Mouse (Mus musculus) thymus, adult 2 months (tissue): ENCODE results near the gene Ldb3. TPM values are rescaled to one million over a fixed set of nuclear protein-coding genes. Genes with fewer than 3 reads are reported as not detected.

Experiments
- DNase-seq: peaks from one replicate; pipeline ENCODE4 v3.0.0; 2021
- H3K27ac ChIP-seq: fragments of 200-500 bp; 2 replicates; pipeline ENCODE4 v1.5.1; 2012; ENCODE audit warnings: low read length, control low read depth; ENCODE audit not compliant: control insufficient read depth, insufficient read depth
- H3K27me3 ChIP-seq: fragments of 200-500 bp; 2 replicates; pipeline ENCODE4 v1.6.1; 2012; ENCODE audit warnings: mild to moderate bottlenecking, low read length, moderate library complexity, mixed read lengths; ENCODE audit not compliant: control insufficient read depth, insufficient read depth
- H3K36me3 ChIP-seq: fragments of 200-500 bp; 2 replicates; pipeline ENCODE4 v1.6.1; 2012; ENCODE audit warnings: mild to moderate bottlenecking, low read length, moderate library complexity; ENCODE audit not compliant: control insufficient read depth, insufficient read depth
- H3K4me1 ChIP-seq: fragments of 200-500 bp; replicated peaks from 2 replicates; pipeline ENCODE4 v1.6.1; 2012; ENCODE audit warnings: low read length; ENCODE audit not compliant: control insufficient read depth, insufficient read depth
- H3K4me3 ChIP-seq: fragments of 200-500 bp; 2 replicates; pipeline ENCODE4 v1.5.1; 2012; ENCODE audit warnings: mild to moderate bottlenecking, low read length, control low read depth, moderate library complexity; ENCODE audit not compliant: control insufficient read depth, insufficient read depth
- CTCF ChIP-seq: fragments of 200-500 bp; IDR thresholded peaks from 2 replicates; pipeline ENCODE4 v1.5.1; 2012; ENCODE audit warnings: mild to moderate bottlenecking, control low read depth, low read length, moderate library complexity, borderline replicate concordance; ENCODE audit not compliant: control insufficient read depth, poor library complexity, insufficient read depth; ENCODE audit errors: extremely low read depth
- POLR2A ChIP-seq: fragments of 200-500 bp; IDR thresholded peaks from 2 replicates; pipeline ENCODE4 v1.6.1; 2012; ENCODE audit warnings: mild to moderate bottlenecking, low read length, control low read depth, moderate library complexity; ENCODE audit not compliant: control insufficient read depth, poor library complexity, insufficient read depth; ENCODE audit errors: extremely low read depth
- WGBS: fragments of 180-500 bp; shearing (Covaris S2); methylation state at CpG from one replicate; pipeline ENCODE4 v1.1.7; 2018; 5-methylcytosine and 5-hydroxymethylcytosine counted together
- polyA plus RNA-seq: library from polyadenylated mRNA; depleted of rRNA; stranded (reverse); fragments of >200 nt; gene quantifications from 2 replicates; pipeline ENCODE4 v1.2.3, GENCODE M21; 2012

Gene Ldb3
- polyA plus RNA-seq, 1 experiment, result 63.0 TPM

DNA sequence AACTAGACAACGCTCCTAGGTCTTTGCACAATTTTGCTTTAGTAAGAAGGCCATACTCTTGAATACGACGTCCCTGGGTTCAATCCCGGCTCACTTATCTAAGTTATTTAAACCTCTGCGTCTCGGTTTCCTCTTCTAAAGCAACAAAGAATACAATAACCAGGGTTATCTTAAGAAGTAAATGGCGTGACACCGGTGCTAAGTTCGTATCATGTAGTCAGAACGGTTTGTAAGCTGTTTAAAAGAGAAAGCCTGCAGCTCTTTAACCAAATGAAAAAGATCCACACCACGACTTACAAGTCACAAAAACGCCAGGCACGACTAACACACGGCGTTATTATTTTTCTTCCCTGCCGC is 87.1 kb downstream of the Ldb3 start:
- no peak for DNase-seq
- H3K27me3 ChIP-seq, result peaks cover 23% of the 10 kb centered on the region
- H3K4me1 ChIP-seq, result peaks cover 11% of the 10 kb centered on the region
- no peak overlapping the region for H3K4me3 ChIP-seq
- TF ChIP-seq POLR2A (no peak), CTCF (no peak)
- 3% methylated on average over 16 of the region's 16 CpGs for WGBS
- H3K27ac ChIP-seq, result no peak overlapping the region
- no peaks in the 10 kb centered on the region for H3K36me3 ChIP-seq

DNA sequence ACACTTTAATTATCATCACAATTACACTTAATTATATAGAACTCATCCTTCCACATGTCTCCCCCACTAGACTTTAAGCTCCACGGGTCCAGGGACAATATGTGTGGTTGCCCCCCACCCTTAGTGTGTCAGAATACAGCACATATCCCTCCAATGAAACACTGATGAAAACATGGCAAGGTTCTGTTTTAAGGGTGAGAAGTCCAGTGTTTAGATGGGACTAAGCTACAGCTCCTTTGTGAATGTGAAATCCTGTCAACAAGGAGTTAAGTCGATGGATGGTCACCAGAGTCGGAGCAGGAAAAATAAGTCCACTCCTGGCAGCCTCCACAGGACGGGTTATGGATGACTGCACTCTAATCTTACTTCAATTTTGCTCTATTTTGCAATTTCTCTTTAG is 88.2 kb downstream of the Ldb3 start:
- 39% methylated on average over 4 of the region's 4 CpGs for WGBS
- Histone ChIP-seq H3K4me3 (no peak overlapping the region), H3K36me3 (no peaks in the 10 kb centered on the region), H3K27ac (no peak overlapping the region), H3K27me3 (peaks cover 21% of the 10 kb centered on the region), H3K4me1 (peaks cover 11% of the 10 kb centered on the region)
- no peak for DNase-seq
- TF ChIP-seq POLR2A (no peak), CTCF (no peak)

DNA sequence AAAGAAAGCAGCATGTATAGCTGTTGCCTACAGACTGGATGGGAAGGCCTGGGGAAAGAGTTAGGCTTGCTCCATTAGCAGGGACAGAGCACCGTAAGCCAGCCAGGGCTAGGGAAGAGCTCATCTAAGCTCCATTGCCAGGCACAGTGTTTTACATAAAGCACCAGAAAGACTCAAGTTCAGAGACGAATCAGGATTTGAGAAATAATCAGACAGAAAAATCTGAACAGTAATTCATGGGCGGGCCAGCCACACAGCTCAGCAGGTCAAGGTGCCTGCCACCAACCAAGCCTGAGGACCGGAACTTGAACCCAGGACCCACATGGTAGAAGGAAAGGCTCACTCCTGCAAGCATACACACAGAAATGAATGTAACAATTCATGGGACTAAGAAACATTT is 88.8 kb downstream of the Ldb3 start:
- Histone ChIP-seq H3K4me1 (peaks cover 11% of the 10 kb centered on the region), H3K27me3 (peaks cover 20% of the 10 kb centered on the region), H3K36me3 (no peaks in the 10 kb centered on the region), H3K4me3 (no peak overlapping the region), H3K27ac (no peak overlapping the region)
- no peak for TF ChIP-seq CTCF
- TF ChIP-seq POLR2A, result no peak
- no peak for DNase-seq
- WGBS, result 85% methylated on average over 4 of the region's 4 CpGs

DNA sequence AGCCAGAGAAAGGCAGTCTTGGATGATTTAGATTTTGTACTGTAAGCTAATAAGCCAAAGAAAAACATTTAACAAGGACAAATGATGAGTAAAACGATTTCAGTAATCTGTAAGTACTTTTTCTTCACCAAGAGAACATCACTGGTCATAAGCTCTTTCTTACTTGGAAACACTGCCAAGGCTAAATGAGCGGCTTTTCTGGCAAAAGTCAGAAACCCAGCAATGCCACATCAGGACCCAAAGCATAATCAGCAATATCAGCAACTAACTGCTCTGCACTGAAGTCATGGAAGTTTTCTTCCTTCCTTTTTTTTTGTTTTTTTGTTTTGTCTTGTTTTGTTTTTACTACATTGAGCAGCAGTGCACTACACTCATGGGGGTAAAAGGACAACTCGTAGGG is 91.1 kb downstream of the Ldb3 start:
- Histone ChIP-seq H3K27ac (no peak overlapping the region), H3K36me3 (no peaks in the 10 kb centered on the region), H3K4me3 (no peak overlapping the region), H3K4me1 (peaks cover 5% of the 10 kb centered on the region), H3K27me3 (peaks cover 15% of the 10 kb centered on the region)
- no peak for DNase-seq
- TF ChIP-seq CTCF (no peak), POLR2A (no peak)
- 84% methylated on average over 3 of the region's 3 CpGs for WGBS

DNA sequence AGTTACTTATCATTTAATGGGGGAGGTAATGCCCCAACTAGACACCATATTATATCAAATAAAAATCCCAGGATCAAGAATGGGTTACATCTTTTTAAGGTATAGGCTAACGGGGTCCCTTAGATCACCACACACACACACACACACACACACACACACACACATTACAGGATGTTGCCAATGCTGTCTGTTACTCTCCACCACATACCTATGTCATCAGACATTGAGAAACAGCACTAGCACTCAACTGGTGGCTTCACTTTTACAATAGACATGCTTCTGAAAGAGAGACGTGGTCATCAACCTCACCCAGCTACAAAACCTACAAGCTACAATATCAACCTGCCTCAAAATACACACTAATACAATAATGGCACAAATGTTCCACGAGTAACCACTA is 94.8 kb downstream of the Ldb3 start:
- no peaks in the 10 kb centered on the region for H3K36me3 ChIP-seq
- TF ChIP-seq POLR2A (no peak), CTCF (no peak)
- H3K4me1 ChIP-seq, result no peaks in the 10 kb centered on the region
- WGBS, result 83% methylated on average over 3 of the region's 3 CpGs
- no peak overlapping the region for H3K27ac ChIP-seq
- H3K4me3 ChIP-seq, result no peak overlapping the region
- DNase-seq, result no peak
- no peaks in the 10 kb centered on the region for H3K27me3 ChIP-seq

DNA sequence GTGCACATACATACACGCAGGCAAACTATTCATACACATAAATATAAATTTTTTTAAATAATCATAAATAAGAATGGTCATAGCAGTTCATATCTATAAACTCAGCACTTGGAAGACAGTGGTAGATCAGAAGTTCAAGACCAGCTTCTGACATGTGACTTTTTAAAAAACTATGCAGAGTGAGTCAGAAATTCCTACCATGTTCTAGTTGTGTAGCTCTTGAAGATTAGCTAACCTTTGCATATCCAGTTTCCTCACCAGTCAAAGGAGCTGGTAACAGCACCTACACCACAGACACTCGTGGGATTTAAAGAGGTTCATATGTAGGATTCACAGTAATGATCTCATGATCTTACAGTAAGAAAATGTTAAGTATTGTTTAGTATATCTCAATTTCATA is 95.8 kb downstream of the Ldb3 start:
- Histone ChIP-seq H3K36me3 (no peaks in the 10 kb centered on the region), H3K4me1 (no peaks in the 10 kb centered on the region), H3K27me3 (no peaks in the 10 kb centered on the region), H3K4me3 (no peak overlapping the region), H3K27ac (no peak overlapping the region)
- TF ChIP-seq CTCF (no peak), POLR2A (no peak)
- DNase-seq, result no peak
- WGBS, result 91% methylated on average over 2 of the region's 2 CpGs

DNA sequence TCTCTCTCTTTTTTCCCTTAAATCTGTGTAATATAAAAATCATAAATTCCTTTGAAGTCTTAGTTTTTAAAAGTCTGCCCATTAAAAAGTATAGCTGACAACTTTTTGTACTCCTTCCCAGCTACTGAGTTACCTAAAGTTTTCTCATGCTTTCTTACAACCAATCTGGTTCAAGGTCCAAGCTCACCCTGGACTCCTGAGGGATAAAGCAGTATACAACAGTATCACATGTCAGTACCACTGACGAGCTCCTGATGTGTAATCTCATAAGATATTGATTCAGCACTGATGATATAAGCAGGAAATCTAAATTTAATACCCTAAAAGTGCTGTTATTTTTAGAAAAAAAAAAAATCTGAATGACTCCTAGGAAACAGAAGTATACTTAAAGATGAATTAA is 97.5 kb downstream of the Ldb3 start:
- Histone ChIP-seq H3K27me3 (no peaks in the 10 kb centered on the region), H3K36me3 (no peaks in the 10 kb centered on the region), H3K4me3 (no peak overlapping the region), H3K4me1 (no peaks in the 10 kb centered on the region), H3K27ac (no peak overlapping the region)
- TF ChIP-seq CTCF (no peak), POLR2A (no peak)
- no peak for DNase-seq
- WGBS, result 77% methylated on average over 1 of the region's 1 CpGs
